Mouse (Mus musculus) small intestine, adult 2 months (tissue): Measurements from ENCODE around the gene Tbx4.

ENCODE experiments used
- CTCF ChIP-seq: fragments of 200-500 bp; IDR thresholded peaks from 2 replicates; pipeline ENCODE4 v1.5.1; 2012; ENCODE audit warnings: low read depth, mild to moderate bottlenecking, control low read depth, inconsistent platforms, low read length, moderate library complexity, mixed read lengths; ENCODE audit not compliant: insufficient replicate concordance, insufficient read length; ENCODE audit errors: extremely low read depth
- POLR2A ChIP-seq: fragments of 200-500 bp; IDR thresholded peaks from 2 replicates; pipeline ENCODE4 v1.6.1; 2012; ENCODE audit warnings: low read depth, mild to moderate bottlenecking, control low read depth, inconsistent platforms, low read length, moderate library complexity

- no peak for TF ChIP-seq CTCF
- no peak for TF ChIP-seq POLR2A
These were observed 23.9 kb downstream of the Tbx4 start for GRCm38 (mm10) chr11:85910133-85910532.
